Mouse (Mus musculus) megakaryocyte, embryonic 14.5 days (primary cell): ENCODE data around the gene Abcb6.

Experiments used
- FLI1 ChIP-seq: IDR thresholded peaks from 2 replicates; pipeline ENCODE4 v1.6.1; 2012; ENCODE audit warnings: low read length, inconsistent platforms, mixed read lengths
- GATA1 ChIP-seq: IDR thresholded peaks from 3 replicates; pipeline ENCODE4 v1.6.1; 2012; ENCODE audit warnings: mixed read lengths, low read length, inconsistent platforms, borderline replicate concordance

DNA sequence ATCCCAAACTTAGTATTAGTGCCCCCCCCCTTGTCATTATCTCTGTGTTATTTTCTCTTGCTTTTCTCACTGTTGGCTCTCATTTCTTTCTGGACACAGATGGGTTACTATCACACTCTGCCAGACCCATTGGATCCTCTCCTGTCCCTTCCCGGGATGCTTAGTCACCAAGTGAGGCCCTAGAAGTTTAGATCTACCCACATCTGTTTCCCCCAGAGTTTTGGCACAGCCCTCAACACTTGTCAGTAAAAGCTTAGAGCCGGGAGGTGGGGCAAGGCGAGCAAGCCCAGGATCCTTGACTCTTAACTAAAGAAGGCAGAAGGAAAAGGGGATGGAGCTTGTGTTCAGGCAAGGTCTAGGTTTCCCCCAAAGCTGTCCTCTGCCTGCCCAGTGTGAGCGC, 49.0 kb upstream of the Abcb6 start:
- TF ChIP-seq GATA1 = peak; percentile 48; the same call in 1 of the 3 replicates
- TF ChIP-seq FLI1 = no peak
